Mouse (Mus musculus) olfactory bulb, adult 2 months (tissue): ENCODE measurements at regions not wholly inside any gene's neighbourhood (a gene's known extent, or its start where the extent isn't known, plus 50 kb on each side); places are given as distances from the start of the nearest gene placed in this dataset.

Experiments
- CTCF ChIP-seq: fragments of 200-500 bp; IDR thresholded peaks from 2 replicates; pipeline ENCODE4 v1.5.1; 2012; ENCODE audit warnings: low read depth, mild to moderate bottlenecking, low read length, moderate library complexity; ENCODE audit not compliant: insufficient read depth
- POLR2A ChIP-seq: fragments of 200-500 bp; IDR thresholded peaks from 2 replicates; pipeline ENCODE4 v1.6.1; 2012; ENCODE audit warnings: mild to moderate bottlenecking, low read depth, low read length, moderate library complexity; ENCODE audit not compliant: insufficient read depth

DNA sequence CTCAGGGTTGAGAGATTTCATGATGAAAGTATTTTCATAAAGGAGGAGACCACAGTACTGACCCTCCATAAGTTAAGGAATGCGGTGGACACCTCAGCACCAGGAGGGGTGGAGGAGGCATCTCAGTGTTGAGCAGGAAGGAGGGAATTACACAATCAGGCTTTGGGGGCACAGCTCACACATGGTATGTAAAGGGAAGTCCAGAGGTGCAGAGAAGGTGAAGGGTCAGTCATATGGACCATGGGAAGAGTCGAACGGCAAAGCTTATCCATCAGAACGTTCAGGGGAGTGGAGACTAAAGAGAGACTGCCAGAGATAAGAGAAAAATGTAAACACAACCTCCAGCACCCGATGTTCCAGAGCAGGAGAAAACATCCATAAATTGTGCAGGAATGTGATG lies 166.4 kb upstream of the Dapk1 start:
- no peak for TF ChIP-seq CTCF
- TF ChIP-seq POLR2A: no peak
